Mouse (Mus musculus) right cerebral cortex, adult 2 months (tissue): Measurements from ENCODE around the gene Urb1.
A peak's percentile ranks its signal among the peaks of the same experiment; 100 is the strongest.

Source experiments
- DNase-seq, 2 experiments: peaks; one replicate each; pipeline ENCODE4 v3.0.0; 2021 to 2022; ENCODE audit warnings: low spot score in 2 of 2

The Urb1 gene

GRCm38 (mm10) chr16:90766919-90767454 lies 43.2 kb downstream of the Urb1 start:
- no peak for DNase-seq

GRCm38 (mm10) chr16:90765195-90765877 lies 44.9 kb downstream of the Urb1 start:
- no peak for DNase-seq

- no peak for DNase-seq
These were observed 49.7 kb downstream of the Urb1 start for GRCm38 (mm10) chr16:90760515-90760914.

- DNase-seq = no peak
These were observed 50.9 kb downstream of the Urb1 start for GRCm38 (mm10) chr16:90759335-90759734.

- no peak for DNase-seq
These were observed 56.7 kb downstream of the Urb1 start for GRCm38 (mm10) chr16:90753386-90753941.

GRCm38 (mm10) chr16:90748169-90748568 lies 62.0 kb downstream of the Urb1 start:
- DNase-seq = no peak

GRCm38 (mm10) chr16:90747143-90747542 lies 63.1 kb downstream of the Urb1 start:
- peak; percentile 14 to 28 for DNase-seq

GRCm38 (mm10) chr16:90738092-90738956 lies 71.9 kb downstream of the Urb1 start, which contains the start of gene Mrap:
Gene Mrap, plus strand, starts transcription at chr16:90738207.
- DNase-seq = no peak

- no peak for DNase-seq
These were observed 73.4 kb downstream of the Urb1 start for GRCm38 (mm10) chr16:90736672-90737270.

- no peak for DNase-seq
These were observed 74.6 kb downstream of the Urb1 start for GRCm38 (mm10) chr16:90735611-90736010.

- peak; percentile 95 to 96 for DNase-seq
These were observed 82.7 kb downstream of the Urb1 start, which contains the start of gene Mis18a for GRCm38 (mm10) chr16:90727233-90728115. Gene Mis18a, minus strand, starts transcription at chr16:90727404.

- no peak for DNase-seq
These were observed 83.5 kb downstream of the Urb1 start for GRCm38 (mm10) chr16:90726600-90727227.

- DNase-seq = no peak
These were observed 86.2 kb downstream of the Urb1 start for GRCm38 (mm10) chr16:90724051-90724450.

GRCm38 (mm10) chr16:90710313-90710712 lies 99.9 kb downstream of the Urb1 start:
- DNase-seq = no peak

- DNase-seq = peak; percentile 83 to 89
These were observed 100.4 kb downstream of the Urb1 start for GRCm38 (mm10) chr16:90709711-90710289.

GRCm38 (mm10) chr16:90706279-90706678 lies 103.9 kb downstream of the Urb1 start:
- DNase-seq = no peak

GRCm38 (mm10) chr16:90704161-90704825 lies 105.9 kb downstream of the Urb1 start:
- DNase-seq = no peak

- no peak for DNase-seq
These were observed 106.6 kb downstream of the Urb1 start for GRCm38 (mm10) chr16:90703646-90704045.

GRCm38 (mm10) chr16:90701541-90701940 lies 108.7 kb downstream of the Urb1 start:
- no peak for DNase-seq
